Mouse (Mus musculus): ENCODE measurements around the gene Otud7b. TPM values are rescaled to one million over a fixed set of nuclear protein-coding genes. Genes with fewer than 3 reads are reported as not detected.

Otud7b gene
- 26.7 TPM for polyA plus RNA-seq (2014; fragmentation: Illumina TruSeq; extraction: RNeasy Lipid Tissue Mini Kit (QIAGEN cat#74804); ENCODE audit: low read depth, low replicate concordance)

GRCm38 (mm10) chr3:96104261-96105065 lies at the start of gene Otud7b:
TSS of gene Otud7b (plus strand) at chr3:96104527.

GRCm38 (mm10) chr3:96058231-96058896 lies 46.0 kb upstream of the Otud7b start, which contains the start of gene Vps45:
TSS of gene Vps45 (minus strand) at chr3:96058466.

GRCm38 (mm10) chr3:96161869-96162840 lies 57.8 kb downstream of the Otud7b start, which contains the start of gene Mtmr11:
TSS of gene Mtmr11 (plus strand) at chr3:96162004.

GRCm38 (mm10) chr3:96172197-96173178 lies 68.2 kb downstream of the Otud7b start, which contains the start of gene Sf3b4:
TSS of gene Sf3b4 (plus strand) at chr3:96172332.

GRCm38 (mm10) chr3:96180727-96181477 lies 76.6 kb downstream of the Otud7b start, which contains the start of gene Sv2a:
TSS of gene Sv2a (plus strand) at chr3:96181151.

Other genes starting within 250 kb of the Otud7b start
- 31.8 TPM for gene Prpf3, start 248.6 kb upstream of the Otud7b start, polyA plus RNA-seq (2014; fragmentation: Illumina TruSeq; extraction: RNeasy Lipid Tissue Mini Kit (QIAGEN cat#74804); ENCODE audit: low read depth, low replicate concordance)
- gene Mrps21, start 233.0 kb upstream of the Otud7b start, polyA plus RNA-seq (2014; fragmentation: Illumina TruSeq; extraction: RNeasy Lipid Tissue Mini Kit (QIAGEN cat#74804); ENCODE audit: low read depth, low replicate concordance): 39.8 TPM
- gene Ciart, start 222.3 kb upstream of the Otud7b start, polyA plus RNA-seq (2014; fragmentation: Illumina TruSeq; extraction: RNeasy Lipid Tissue Mini Kit (QIAGEN cat#74804); ENCODE audit: low read depth, low replicate concordance): 0.29 TPM
- 46.0 TPM for gene BC028528, start 212.5 kb upstream of the Otud7b start, polyA plus RNA-seq (2014; fragmentation: Illumina TruSeq; extraction: RNeasy Lipid Tissue Mini Kit (QIAGEN cat#74804); ENCODE audit: low read depth, low replicate concordance)
- 33.4 TPM for gene Aph1a, start 210.6 kb upstream of the Otud7b start, polyA plus RNA-seq (2014; fragmentation: Illumina TruSeq; extraction: RNeasy Lipid Tissue Mini Kit (QIAGEN cat#74804); ENCODE audit: low read depth, low replicate concordance)
- gene Car14, start 199.8 kb upstream of the Otud7b start, polyA plus RNA-seq (2014; fragmentation: Illumina TruSeq; extraction: RNeasy Lipid Tissue Mini Kit (QIAGEN cat#74804); ENCODE audit: low read depth, low replicate concordance): 5.4 TPM
- 188 TPM for gene Anp32e, start 175.3 kb upstream of the Otud7b start, polyA plus RNA-seq (2014; fragmentation: Illumina TruSeq; extraction: RNeasy Lipid Tissue Mini Kit (QIAGEN cat#74804); ENCODE audit: low read depth, low replicate concordance)
- gene Plekho1, start 108.5 kb upstream of the Otud7b start, polyA plus RNA-seq (2014; fragmentation: Illumina TruSeq; extraction: RNeasy Lipid Tissue Mini Kit (QIAGEN cat#74804); ENCODE audit: low read depth, low replicate concordance): 5.4 TPM
- gene Vps45, start 46.1 kb upstream of the Otud7b start, polyA plus RNA-seq (2014; fragmentation: Illumina TruSeq; extraction: RNeasy Lipid Tissue Mini Kit (QIAGEN cat#74804); ENCODE audit: low read depth, low replicate concordance): 74.0 TPM
- gene Mtmr11, start 57.5 kb downstream of the Otud7b start, polyA plus RNA-seq (2014; fragmentation: Illumina TruSeq; extraction: RNeasy Lipid Tissue Mini Kit (QIAGEN cat#74804); ENCODE audit: low read depth, low replicate concordance): 15.3 TPM
- 15.0 TPM for gene Sf3b4, start 67.8 kb downstream of the Otud7b start, polyA plus RNA-seq (2014; fragmentation: Illumina TruSeq; extraction: RNeasy Lipid Tissue Mini Kit (QIAGEN cat#74804); ENCODE audit: low read depth, low replicate concordance)
- 3.7 TPM for gene Sv2a, start 76.6 kb downstream of the Otud7b start, polyA plus RNA-seq (2014; fragmentation: Illumina TruSeq; extraction: RNeasy Lipid Tissue Mini Kit (QIAGEN cat#74804); ENCODE audit: low read depth, low replicate concordance)
- 4.2 TPM for gene Bola1, start 115.2 kb downstream of the Otud7b start, polyA plus RNA-seq (2014; fragmentation: Illumina TruSeq; extraction: RNeasy Lipid Tissue Mini Kit (QIAGEN cat#74804); ENCODE audit: low read depth, low replicate concordance)
- not detected for gene Hist2h2ab, start 115.3 kb downstream of the Otud7b start, polyA plus RNA-seq (2014; fragmentation: Illumina TruSeq; extraction: RNeasy Lipid Tissue Mini Kit (QIAGEN cat#74804); ENCODE audit: low read depth, low replicate concordance)
- not detected for gene Hist2h2ac, start 116.4 kb downstream of the Otud7b start, polyA plus RNA-seq (2014; fragmentation: Illumina TruSeq; extraction: RNeasy Lipid Tissue Mini Kit (QIAGEN cat#74804); ENCODE audit: low read depth, low replicate concordance)
- 23.5 TPM for gene Hist2h2be, start 116.6 kb downstream of the Otud7b start, polyA plus RNA-seq (2014; fragmentation: Illumina TruSeq; extraction: RNeasy Lipid Tissue Mini Kit (QIAGEN cat#74804); ENCODE audit: low read depth, low replicate concordance)
- 8.0 TPM for gene Hist2h3c2, start 134.6 kb downstream of the Otud7b start, polyA plus RNA-seq (2014; fragmentation: Illumina TruSeq; extraction: RNeasy Lipid Tissue Mini Kit (QIAGEN cat#74804); ENCODE audit: low read depth, low replicate concordance)
- not detected for gene Hist2h2aa2, start 135.7 kb downstream of the Otud7b start, polyA plus RNA-seq (2014; fragmentation: Illumina TruSeq; extraction: RNeasy Lipid Tissue Mini Kit (QIAGEN cat#74804); ENCODE audit: low read depth, low replicate concordance)
- gene Hist2h2aa1, start 141.0 kb downstream of the Otud7b start, polyA plus RNA-seq (2014; fragmentation: Illumina TruSeq; extraction: RNeasy Lipid Tissue Mini Kit (QIAGEN cat#74804); ENCODE audit: low read depth, low replicate concordance): not detected
- 46.1 TPM for gene Hist2h3c1, start 142.2 kb downstream of the Otud7b start, polyA plus RNA-seq (2014; fragmentation: Illumina TruSeq; extraction: RNeasy Lipid Tissue Mini Kit (QIAGEN cat#74804); ENCODE audit: low read depth, low replicate concordance)
- gene Hist2h4, start 158.8 kb downstream of the Otud7b start, polyA plus RNA-seq (2014; fragmentation: Illumina TruSeq; extraction: RNeasy Lipid Tissue Mini Kit (QIAGEN cat#74804); ENCODE audit: low read depth, low replicate concordance): 0.99 TPM
- gene Hist2h3b, start 164.1 kb downstream of the Otud7b start, polyA plus RNA-seq (2014; fragmentation: Illumina TruSeq; extraction: RNeasy Lipid Tissue Mini Kit (QIAGEN cat#74804); ENCODE audit: low read depth, low replicate concordance): not detected
- gene Hist2h2bb, start 165.2 kb downstream of the Otud7b start, polyA plus RNA-seq (2014; fragmentation: Illumina TruSeq; extraction: RNeasy Lipid Tissue Mini Kit (QIAGEN cat#74804); ENCODE audit: low read depth, low replicate concordance): not detected
- 0.99 TPM for gene Fcgr1, start 189.4 kb downstream of the Otud7b start, polyA plus RNA-seq (2014; fragmentation: Illumina TruSeq; extraction: RNeasy Lipid Tissue Mini Kit (QIAGEN cat#74804); ENCODE audit: low read depth, low replicate concordance)

Measured in adrenal gland, adult 10 weeks (tissue).